In genomic region chr2:181154831-181155415, GRCm38 (mm10) we compare ENCODE assay signal across 13 mouse cellular contexts. TPM values are rescaled to one million over a fixed set of nuclear protein-coding genes. Genes with fewer than 3 reads are reported as not detected.
DNase-seq lines count a peak whose midpoint lies in the region; ATAC-seq and TF ChIP-seq lines count a peak whose summit lies in the region.
"Had no signal": no experiment of that assay in that cellular context is flagged by ENCODE, and none has a peak within 500 bp of the region (broad histone marks: within the 10 kb centered on the region; RNA-seq: fewer than 3 reads in every experiment).

No protein-coding gene starts in this region.

- no peaks in the 10 kb centered on the region for H3K9me3 ChIP-seq in forebrain, embryonic 13.5 days (replicated peaks)
- no peaks in the 10 kb centered on the region for H3K9me3 ChIP-seq in forebrain, embryonic 11.5 days (ENCODE audit: control insufficient read depth, low read length)
- H3K9me3 ChIP-seq in heart, embryonic 11.5 days (replicated peaks; ENCODE audit: control insufficient read depth, low read length) = no peaks in the 10 kb centered on the region
- H3K9me3 ChIP-seq in neural tube, embryonic 14.5 days (ENCODE audit: control insufficient read depth, low read length) = no peaks in the 10 kb centered on the region
- H3K9me3 ChIP-seq: megakaryocyte, embryonic 14.5 days had no signal

- H3K36me3 ChIP-seq in forebrain, embryonic 13.5 days (ENCODE audit: poor library complexity, severe bottlenecking) = no peaks in the 10 kb centered on the region
- no peaks in the 10 kb centered on the region for H3K36me3 ChIP-seq in forebrain, embryonic 11.5 days (ENCODE audit: control insufficient read depth, insufficient read depth, low read length)
- H3K36me3 ChIP-seq in heart, embryonic 11.5 days (ENCODE audit: control insufficient read depth, insufficient read depth, low read length) = no peaks in the 10 kb centered on the region
- H3K36me3 ChIP-seq in neural tube, embryonic 14.5 days (ENCODE audit: control insufficient read depth, insufficient read depth, low read length) = peaks cover 14% of the 10 kb centered on the region

- DNase-seq in forebrain, embryonic 11.5 days (ENCODE audit: low spot score) = no peak
- DNase-seq in layer of hippocampus, adult 2 months (ENCODE audit: low spot score in 2 of 2) = peak in 1 of 2 experiments; percentile 11
- DNase-seq in layer of hippocampus, postnatal 25 days (ENCODE audit: extremely low spot score in 1 of 2, low spot score in 1 of 2) = no peak
- no peak for DNase-seq in adrenal gland, postnatal 4 days (ENCODE audit: low spot score in 2 of 2)
- no peak for DNase-seq in embryo, embryonic 10.5 days (ENCODE audit: low spot score)
- DNase-seq: B cell, adult 2 months; liver, postnatal 0 days; spleen, adult 18-20 months had no signal

- ATAC-seq in forebrain, embryonic 13.5 days = no peak
- ATAC-seq in forebrain, embryonic 11.5 days (replicated peaks; ENCODE audit: low FRiP score) = no peak
- ATAC-seq in heart, embryonic 11.5 days (replicated peaks; ENCODE audit: insufficient number of reproducible peaks, low FRiP score, low TSS enrichment) = no peak
- ATAC-seq in neural tube, embryonic 14.5 days (ENCODE audit: low read depth) = no peak
- ATAC-seq: liver, postnatal 0 days had no signal

- TF ChIP-seq CTCF in layer of hippocampus, adult 2 months (conservative IDR thresholded peaks at IDR 0.05) = no peak

- H3K9ac ChIP-seq in forebrain, embryonic 13.5 days = no peak overlapping the region
- no peak overlapping the region for H3K9ac ChIP-seq in forebrain, embryonic 11.5 days (ENCODE audit: low read length)
- H3K9ac ChIP-seq in heart, embryonic 11.5 days (ENCODE audit: low read depth, low read length) = no peak overlapping the region
- no peak overlapping the region for H3K9ac ChIP-seq in neural tube, embryonic 14.5 days (replicated peaks; ENCODE audit: low read depth, low read length)
- H3K9ac ChIP-seq: liver, postnatal 0 days had no signal

- peaks cover 35% of the 10 kb centered on the region for H3K4me1 ChIP-seq in forebrain, embryonic 13.5 days
- H3K4me1 ChIP-seq in forebrain, embryonic 11.5 days (replicated peaks; ENCODE audit: control insufficient read depth, insufficient read depth, low read length) = peaks cover 8% of the 10 kb centered on the region; the same call in 1 of the 2 replicates
- H3K4me1 ChIP-seq in heart, embryonic 11.5 days (ENCODE audit: control insufficient read depth, insufficient read depth, low read length) = peaks cover 35% of the 10 kb centered on the region
- H3K4me1 ChIP-seq in neural tube, embryonic 14.5 days (ENCODE audit: control insufficient read depth, insufficient read depth, low read length) = peaks cover 14% of the 10 kb centered on the region; the same call in 1 of the 2 replicates

- no peak overlapping the region for H3K27ac ChIP-seq in forebrain, embryonic 13.5 days
- H3K27ac ChIP-seq in forebrain, embryonic 11.5 days (ENCODE audit: low read depth, low read length) = no peak overlapping the region
- H3K27ac ChIP-seq in layer of hippocampus, adult 2 months = peak overlapping the region; percentile 99
- H3K27ac ChIP-seq in heart, embryonic 11.5 days (ENCODE audit: low read depth, low read length) = no peak overlapping the region
- no peak overlapping the region for H3K27ac ChIP-seq in neural tube, embryonic 14.5 days (ENCODE audit: low read depth, low read length)

- H3K27me3 ChIP-seq in forebrain, embryonic 13.5 days = peaks cover 33% of the 10 kb centered on the region
- H3K27me3 ChIP-seq in forebrain, embryonic 11.5 days (ENCODE audit: control insufficient read depth, insufficient read depth, low read length) = peaks cover 16% of the 10 kb centered on the region
- peaks cover 45% of the 10 kb centered on the region for H3K27me3 ChIP-seq in heart, embryonic 11.5 days (ENCODE audit: control insufficient read depth, insufficient read depth, low read length)
- peaks cover 7% of the 10 kb centered on the region for H3K27me3 ChIP-seq in neural tube, embryonic 14.5 days (ENCODE audit: control insufficient read depth, insufficient read depth, low read length)

- peak overlapping the region; percentile 69; the same call in 1 of the 2 replicates for H3K4me2 ChIP-seq in forebrain, embryonic 13.5 days
- no peak overlapping the region for H3K4me2 ChIP-seq in forebrain, embryonic 11.5 days (ENCODE audit: low read depth, low read length, severe bottlenecking)
- H3K4me2 ChIP-seq in heart, embryonic 11.5 days = peak overlapping the region; percentile 71
- peak overlapping the region; percentile 71 for H3K4me2 ChIP-seq in neural tube, embryonic 14.5 days (ENCODE audit: low read depth, low read length)

- no peak overlapping the region for H3K4me3 ChIP-seq in forebrain, embryonic 13.5 days
- no peak overlapping the region for H3K4me3 ChIP-seq in forebrain, embryonic 11.5 days (ENCODE audit: low read depth, low read length)
- H3K4me3 ChIP-seq in layer of hippocampus, adult 2 months = peak overlapping the region; percentile 79
- 0 out of 2 replicates have a peak overlapping the region, but pooled peaks have one; percentile 8 for H3K4me3 ChIP-seq in heart, embryonic 11.5 days (ENCODE audit: low read depth, low read length)
- H3K4me3 ChIP-seq in neural tube, embryonic 14.5 days (ENCODE audit: low read depth, low read length) = peak overlapping the region; percentile 51; the same call in 1 of the 2 replicates
- H3K4me3 ChIP-seq: megakaryocyte, embryonic 14.5 days had no signal

- WGBS in forebrain, embryonic 13.5 days = 76% methylated on average over 8 of the region's 8 CpGs
- WGBS in forebrain, embryonic 11.5 days = 83% methylated on average over 8 of the region's 8 CpGs
- WGBS in heart, embryonic 11.5 days (ENCODE audit: insufficient replicate concordance) = 65% methylated on average over 8 of the region's 8 CpGs
- 86% methylated on average over 8 of the region's 8 CpGs for WGBS in neural tube, embryonic 14.5 days

RNA-seq across cellular contexts. Expression of gene Eef1a2, which starts 1.9 kb away (rescaled TPM):
- 1.7 and 1.9 TPM in 2 replicates for polyA plus RNA-seq in forebrain, embryonic 13.5 days (2015; fragmentation: Nextera tagmentation; extraction: Ambion mirVana)
- polyA plus RNA-seq in forebrain, embryonic 11.5 days (2014; fragmentation: Nextera tagmentation; extraction: Ambion mirVana) = 0.47 and 0.55 TPM in 2 replicates
- 1,000 to 10,000 TPM; 1,145 to 1,175 TPM for total RNA-seq in layer of hippocampus, adult 2 months (2021)
- 1,000 to 10,000 TPM; 1,080 to 1,201 TPM for total RNA-seq in layer of hippocampus, postnatal 25 days (2021)
- polyA plus RNA-seq in heart, embryonic 11.5 days (2014; fragmentation: Nextera tagmentation; extraction: Ambion mirVana) = 4.6 and 5.7 TPM in 2 replicates
- polyA plus RNA-seq in neural tube, embryonic 14.5 days (2014; fragmentation: Nextera tagmentation; extraction: Ambion mirVana) = 17.5 and 24.4 TPM in 2 replicates
- total RNA-seq in adrenal gland, postnatal 4 days (2021) = 10 to 100 TPM; 76.3 to 76.6 TPM
- total RNA-seq: hematopoietic stem cell, adult 5-6 weeks had no signal
- polyA plus RNA-seq: liver, postnatal 0 days had no signal

RNA-seq across cellular contexts. Expression of gene Kcnq2, which starts 19.8 kb away (rescaled TPM):
- 28.1 and 31.8 TPM in 2 replicates for polyA plus RNA-seq in forebrain, embryonic 13.5 days (2015; fragmentation: Nextera tagmentation; extraction: Ambion mirVana)
- 13.6 and 13.9 TPM in 2 replicates for polyA plus RNA-seq in forebrain, embryonic 11.5 days (2014; fragmentation: Nextera tagmentation; extraction: Ambion mirVana)
- total RNA-seq in layer of hippocampus, adult 2 months (2021) = 100 to 1,000 TPM; 327 to 335 TPM
- 100 to 1,000 TPM; 277 to 291 TPM for total RNA-seq in layer of hippocampus, postnatal 25 days (2021)
- polyA plus RNA-seq in heart, embryonic 11.5 days (2014; fragmentation: Nextera tagmentation; extraction: Ambion mirVana) = 0.17 and 0.30 TPM in 2 replicates
- polyA plus RNA-seq in neural tube, embryonic 14.5 days (2014; fragmentation: Nextera tagmentation; extraction: Ambion mirVana) = 56.7 and 60.6 TPM in 2 replicates
- total RNA-seq in adrenal gland, postnatal 4 days (2021) = 10 to 100 TPM; 12.8 to 13.5 TPM
- total RNA-seq: hematopoietic stem cell, adult 5-6 weeks had no signal
- polyA plus RNA-seq: liver, postnatal 0 days had no signal

RNA-seq across cellular contexts. Expression of gene Ppdpf, which starts 32.1 kb away (rescaled TPM):
- 540 and 547 TPM in 2 replicates for polyA plus RNA-seq in forebrain, embryonic 13.5 days (2015; fragmentation: Nextera tagmentation; extraction: Ambion mirVana)
- polyA plus RNA-seq in forebrain, embryonic 11.5 days (2014; fragmentation: Nextera tagmentation; extraction: Ambion mirVana) = 443 and 478 TPM in 2 replicates
- 10 to 100 TPM; 85.4 to 90.2 TPM for total RNA-seq in layer of hippocampus, adult 2 months (2021)
- total RNA-seq in layer of hippocampus, postnatal 25 days (2021) = 100 to 1,000 TPM; 110 to 113 TPM
- 187 and 214 TPM in 2 replicates for polyA plus RNA-seq in heart, embryonic 11.5 days (2014; fragmentation: Nextera tagmentation; extraction: Ambion mirVana)
- polyA plus RNA-seq in neural tube, embryonic 14.5 days (2014; fragmentation: Nextera tagmentation; extraction: Ambion mirVana) = 419 and 445 TPM in 2 replicates
- 10 to 100 TPM; 91.2 to 93.3 TPM for total RNA-seq in adrenal gland, postnatal 4 days (2021)

RNA-seq across cellular contexts. Expression of gene Ptk6, which starts 47.7 kb away (rescaled TPM):
- polyA plus RNA-seq in forebrain, embryonic 13.5 days (2015; fragmentation: Nextera tagmentation; extraction: Ambion mirVana) = not detected in 2 replicates
- polyA plus RNA-seq in forebrain, embryonic 11.5 days (2014; fragmentation: Nextera tagmentation; extraction: Ambion mirVana) = not detected in 2 replicates
- total RNA-seq in layer of hippocampus, adult 2 months (2021) = under 1 TPM in 1 of 2 experiments, not detected in 1; 0.10 TPM
- total RNA-seq in layer of hippocampus, postnatal 25 days (2021) = not detected
- not detected in 2 replicates for polyA plus RNA-seq in heart, embryonic 11.5 days (2014; fragmentation: Nextera tagmentation; extraction: Ambion mirVana)
- not detected in 2 replicates for polyA plus RNA-seq in neural tube, embryonic 14.5 days (2014; fragmentation: Nextera tagmentation; extraction: Ambion mirVana)
- total RNA-seq in adrenal gland, postnatal 4 days (2021) = not detected
- total RNA-seq: hematopoietic stem cell, adult 5-6 weeks had no signal

RNA-seq across cellular contexts. Expression of gene Srms, which starts 58.1 kb away (rescaled TPM):
- polyA plus RNA-seq in forebrain, embryonic 13.5 days (2015; fragmentation: Nextera tagmentation; extraction: Ambion mirVana) = 0.06 and 0.11 TPM in 2 replicates
- 0.12 TPM in 1 of 2 replicates, not detected in the other for polyA plus RNA-seq in forebrain, embryonic 11.5 days (2014; fragmentation: Nextera tagmentation; extraction: Ambion mirVana)
- under 1 TPM; 0.12 to 0.41 TPM for total RNA-seq in layer of hippocampus, adult 2 months (2021)
- total RNA-seq in layer of hippocampus, postnatal 25 days (2021) = under 1 TPM; 0.22 to 0.42 TPM
- 0.29 TPM in 1 of 2 replicates, not detected in the other for polyA plus RNA-seq in heart, embryonic 11.5 days (2014; fragmentation: Nextera tagmentation; extraction: Ambion mirVana)
- polyA plus RNA-seq in neural tube, embryonic 14.5 days (2014; fragmentation: Nextera tagmentation; extraction: Ambion mirVana) = 0.15 and 0.19 TPM in 2 replicates
- under 1 TPM; 0.20 to 0.85 TPM for total RNA-seq in adrenal gland, postnatal 4 days (2021)
- total RNA-seq: hematopoietic stem cell, adult 5-6 weeks had no signal

Comparison
In these comparisons a context has a peak if more than half of its experiments do, and no peak if none do; other contexts are left out.
1. H3K4me3 ChIP-seq: peak in layer of hippocampus, adult 2 months (single experiment), heart, embryonic 11.5 days (single experiment) and neural tube, embryonic 14.5 days (single experiment); none in forebrain, embryonic 13.5 days (single experiment) and forebrain, embryonic 11.5 days (single experiment).
2. RNA of gene Kcnq2, which starts 19.8 kb away (polyA plus RNA-seq): 56.7 to 60.6 TPM in neural tube, embryonic 14.5 days, 28.1 to 31.8 TPM in forebrain, embryonic 13.5 days and 13.6 to 13.9 TPM in forebrain, embryonic 11.5 days; 0.17 to 0.30 TPM in heart, embryonic 11.5 days; every median in the first group is over 10 times any median in the second.